Comparison of ENCODE assay signal across 10 mouse cellular contexts in the genomic region with DNA sequence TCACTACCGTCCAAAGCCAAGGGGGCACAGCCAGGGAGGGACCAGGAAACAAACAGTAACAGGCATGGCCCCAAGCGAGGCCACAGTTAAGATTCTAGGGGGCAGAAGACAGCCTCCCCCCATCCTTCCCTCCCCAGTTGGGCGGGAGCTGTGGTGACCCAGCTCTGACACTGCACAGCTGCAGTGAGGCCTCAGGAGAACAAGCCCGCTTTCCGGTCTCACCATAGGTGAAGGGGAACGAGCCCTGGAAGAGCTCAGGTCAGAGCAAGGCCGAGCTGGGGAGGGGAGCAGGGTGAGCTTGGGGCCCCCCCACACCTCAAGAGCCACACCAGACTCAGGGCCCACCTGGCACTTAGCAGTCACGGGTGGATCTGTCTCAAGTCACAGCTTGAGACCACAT. TPM values are rescaled to one million over a fixed set of nuclear protein-coding genes. Genes with fewer than 3 reads are reported as not detected.
DNase-seq lines count a peak whose midpoint lies in the region; ATAC-seq and TF ChIP-seq lines count a peak whose summit lies in the region.
"Had no signal": no experiment of that assay in that cellular context is flagged by ENCODE, and none has a peak within 500 bp of the region (broad histone marks: within the 10 kb centered on the region; RNA-seq: fewer than 3 reads in every experiment).

No protein-coding gene starts in this region.

- WGBS in lung, embryonic 14.5 days = 44% methylated on average over 8 of the region's 8 CpGs
- 25% methylated on average over 8 of the region's 8 CpGs for WGBS in limb, embryonic 13.5 days

- H3K27me3 ChIP-seq in lung, embryonic 14.5 days (ENCODE audit: insufficient read depth, low read length) = no peaks in the 10 kb centered on the region
- no peaks in the 10 kb centered on the region for H3K27me3 ChIP-seq in limb, embryonic 13.5 days

- peak overlapping the region; percentile 90; the same call in 1 of the 2 replicates for H3K27ac ChIP-seq in lung, embryonic 14.5 days (ENCODE audit: low read depth)
- H3K27ac ChIP-seq in limb, embryonic 13.5 days = peak overlapping the region; percentile 66; the same call in 1 of the 2 replicates

- ATAC-seq in lung, embryonic 14.5 days (ENCODE audit: insufficient read depth) = no peak
- ATAC-seq in limb, embryonic 13.5 days (ENCODE audit: low FRiP score, low read depth) = no peak

- H3K36me3 ChIP-seq in lung, embryonic 14.5 days (ENCODE audit: insufficient read depth) = peaks cover 45% of the 10 kb centered on the region
- H3K36me3 ChIP-seq in limb, embryonic 13.5 days = peaks cover 54% of the 10 kb centered on the region

- no peak overlapping the region for H3K4me3 ChIP-seq in lung, embryonic 14.5 days (ENCODE audit: low read depth, low read length)
- H3K4me3 ChIP-seq in limb, embryonic 13.5 days = peak overlapping the region; percentile 32; the same call in 1 of the 2 replicates

- no peaks in the 10 kb centered on the region for H3K9me3 ChIP-seq in lung, embryonic 14.5 days (ENCODE audit: low read depth, low read length)
- H3K9me3 ChIP-seq in limb, embryonic 13.5 days = no peaks in the 10 kb centered on the region

- H3K9ac ChIP-seq in lung, embryonic 14.5 days = no peak overlapping the region
- peak overlapping the region; percentile 64; the same call in 1 of the 2 replicates for H3K9ac ChIP-seq in limb, embryonic 13.5 days

- DNase-seq in embryo, embryonic 11 days = peak; percentile 41
- DNase-seq in embryo, embryonic 10.5 days (ENCODE audit: low spot score) = no peak
- DNase-seq in lung, embryonic 14.5 days = no peak
- no peak for DNase-seq in lung, postnatal 14 days
- peak; percentile 79 for DNase-seq in thymus, postnatal 0 days (ENCODE audit: low spot score)
- no peak for DNase-seq in layer of hippocampus, adult 8-10 months (ENCODE audit: low spot score in 2 of 2)
- no peak for DNase-seq in frontal cortex, postnatal 36 days (ENCODE audit: low spot score in 2 of 2)
- DNase-seq: right cerebral cortex, postnatal 4 days had no signal

- no peak for TF ChIP-seq CTCF in lung, embryonic 14.5 days (IDR thresholded peaks at IDR 0.05; ENCODE audit: low read depth)

- peak overlapping the region; percentile 56; the same call in 1 of the 2 replicates for H3K4me2 ChIP-seq in lung, embryonic 14.5 days
- peak overlapping the region; percentile 65 for H3K4me2 ChIP-seq in limb, embryonic 13.5 days (replicated peaks)

- peaks cover 51% of the 10 kb centered on the region for H3K4me1 ChIP-seq in lung, embryonic 14.5 days (ENCODE audit: insufficient read depth)
- peaks cover 72% of the 10 kb centered on the region for H3K4me1 ChIP-seq in limb, embryonic 13.5 days

RNA-seq across cellular contexts. Expression of gene Rflna, which starts 52.9 kb away (rescaled TPM):
- polyA plus RNA-seq in lung, embryonic 14.5 days (2014; fragmentation: Nextera tagmentation; extraction: Ambion mirVana) = 7.4 and 9.3 TPM in 2 replicates
- 62.2 and 64.5 TPM in 2 replicates for polyA plus RNA-seq in limb, embryonic 13.5 days (2015; fragmentation: Nextera tagmentation; extraction: Ambion mirVana)
- polyA plus RNA-seq in thymus, postnatal 0 days (2015; fragmentation: Nextera tagmentation; extraction: Ambion mirVana) = 0.51 and 0.61 TPM in 2 replicates
- total RNA-seq in layer of hippocampus, adult 8-10 months (2022) = under 1 TPM in 3 of 4 experiments, not detected in 1; 0.37 to 0.66 (median 0.45) TPM
- total RNA-seq: liver, adult 2 months had no signal

Comparison
In these comparisons a context has a peak if more than half of its experiments do, and no peak if none do; other contexts are left out.
1. DNase-seq: peak in embryo, embryonic 11 days (single experiment) and thymus, postnatal 0 days (single experiment); none in embryo, embryonic 10.5 days (single experiment), lung, embryonic 14.5 days (single experiment), lung, postnatal 14 days (single experiment), layer of hippocampus, adult 8-10 months (0 of 2) and frontal cortex, postnatal 36 days (0 of 2).